Mouse (Mus musculus): Measurements from ENCODE around the gene Clcn5. TPM values are rescaled to one million over a fixed set of nuclear protein-coding genes. Genes with fewer than 3 reads are reported as not detected.

Gene Clcn5
- polyA plus RNA-seq, 1 experiment from 2014 or later = 1.3 TPM

- no peak overlapping the region for H3K4me3 ChIP-seq (ENCODE audit: low read depth, low read length)
- DNase-seq (no peak), ATAC-seq (no peak)
- 73% methylated on average over 3 of the region's 3 CpGs for WGBS (ENCODE audit: insufficient replicate concordance)
- no peaks in the 10 kb centered on the region for H3K4me1 ChIP-seq (ENCODE audit: insufficient read depth)
- no peak overlapping the region for H3K27ac ChIP-seq (ENCODE audit: low read depth)
- no peak overlapping the region for H3K9ac ChIP-seq (replicated peaks)
- H3K27me3 ChIP-seq (ENCODE audit: insufficient read depth, low read length) = no peaks in the 10 kb centered on the region
- H3K36me3 ChIP-seq (replicated peaks; ENCODE audit: insufficient read depth, low read length) = no peaks in the 10 kb centered on the region
- H3K9me3 ChIP-seq (ENCODE audit: low read length) = no peaks in the 10 kb centered on the region
- TF ChIP-seq EP300 (IDR thresholded peaks at IDR 0.05; ENCODE audit: low read depth) (no peak), CTCF (IDR thresholded peaks at IDR 0.05; ENCODE audit: low read depth) (no peak)
- H3K4me2 ChIP-seq (ENCODE audit: low read depth, low read length) = no peak overlapping the region
Observed at GRCm38 (mm10) chrX:7259718-7260117, 59.4 kb downstream of the Clcn5 start.

GRCm38 (mm10) chrX:7256022-7256421 lies 63.1 kb downstream of the Clcn5 start:
- no peak overlapping the region for H3K27ac ChIP-seq (ENCODE audit: low read depth)
- H3K4me3 ChIP-seq (ENCODE audit: low read depth, low read length) = no peak overlapping the region
- TF ChIP-seq EP300 (IDR thresholded peaks at IDR 0.05; ENCODE audit: low read depth) (no peak), CTCF (IDR thresholded peaks at IDR 0.05; ENCODE audit: low read depth) (no peak)
- H3K4me1 ChIP-seq (ENCODE audit: insufficient read depth) = no peaks in the 10 kb centered on the region
- H3K4me2 ChIP-seq (ENCODE audit: low read depth, low read length) = no peak overlapping the region
- H3K9ac ChIP-seq (replicated peaks) = no peak overlapping the region
- no peak for ATAC-seq
- WGBS (ENCODE audit: insufficient replicate concordance) = 63% methylated on average over 3 of the region's 3 CpGs
- no peaks in the 10 kb centered on the region for H3K27me3 ChIP-seq (ENCODE audit: insufficient read depth, low read length)
- no peak for DNase-seq
- H3K9me3 ChIP-seq (ENCODE audit: low read length) = no peaks in the 10 kb centered on the region
- H3K36me3 ChIP-seq (replicated peaks; ENCODE audit: insufficient read depth, low read length) = no peaks in the 10 kb centered on the region

- DNase-seq (no peak), ATAC-seq (no peak)
- no peak overlapping the region for H3K9ac ChIP-seq (replicated peaks)
- H3K4me3 ChIP-seq (ENCODE audit: low read depth, low read length) = no peak overlapping the region
- no peak overlapping the region for H3K27ac ChIP-seq (ENCODE audit: low read depth)
- no peaks in the 10 kb centered on the region for H3K9me3 ChIP-seq (ENCODE audit: low read length)
- TF ChIP-seq EP300 (IDR thresholded peaks at IDR 0.05; ENCODE audit: low read depth) = no peak
- no peak for TF ChIP-seq CTCF (IDR thresholded peaks at IDR 0.05; ENCODE audit: low read depth)
- no peaks in the 10 kb centered on the region for H3K36me3 ChIP-seq (replicated peaks; ENCODE audit: insufficient read depth, low read length)
- 31% methylated on average over 5 of the region's 5 CpGs for WGBS (ENCODE audit: insufficient replicate concordance)
- H3K4me2 ChIP-seq (ENCODE audit: low read depth, low read length) = no peak overlapping the region
- no peaks in the 10 kb centered on the region for H3K27me3 ChIP-seq (ENCODE audit: insufficient read depth, low read length)
- no peaks in the 10 kb centered on the region for H3K4me1 ChIP-seq (ENCODE audit: insufficient read depth)
Observed at GRCm38 (mm10) chrX:7204099-7204498, 115.1 kb downstream of the Clcn5 start.

GRCm38 (mm10) chrX:7203535-7203934 lies 115.6 kb downstream of the Clcn5 start:
- H3K9me3 ChIP-seq (ENCODE audit: low read length) = no peaks in the 10 kb centered on the region
- no peak overlapping the region for H3K27ac ChIP-seq (ENCODE audit: low read depth)
- ATAC-seq = no peak
- no peak for DNase-seq
- TF ChIP-seq CTCF (IDR thresholded peaks at IDR 0.05; ENCODE audit: low read depth) (no peak), EP300 (IDR thresholded peaks at IDR 0.05; ENCODE audit: low read depth) (no peak)
- WGBS (ENCODE audit: insufficient replicate concordance) = 76% methylated on average over 3 of the region's 3 CpGs
- H3K9ac ChIP-seq (replicated peaks) = no peak overlapping the region
- no peaks in the 10 kb centered on the region for H3K27me3 ChIP-seq (ENCODE audit: insufficient read depth, low read length)
- no peak overlapping the region for H3K4me2 ChIP-seq (ENCODE audit: low read depth, low read length)
- H3K36me3 ChIP-seq (replicated peaks; ENCODE audit: insufficient read depth, low read length) = no peaks in the 10 kb centered on the region
- H3K4me1 ChIP-seq (ENCODE audit: insufficient read depth) = no peaks in the 10 kb centered on the region
- H3K4me3 ChIP-seq (ENCODE audit: low read depth, low read length) = no peak overlapping the region

- Histone ChIP-seq H3K27me3 (ENCODE audit: insufficient read depth, low read length) (no peaks in the 10 kb centered on the region), H3K4me1 (ENCODE audit: insufficient read depth) (no peaks in the 10 kb centered on the region), H3K9me3 (ENCODE audit: low read length) (no peaks in the 10 kb centered on the region), H3K36me3 (replicated peaks; ENCODE audit: insufficient read depth, low read length) (no peaks in the 10 kb centered on the region), H3K4me2 (ENCODE audit: low read depth, low read length) (no peak overlapping the region), H3K27ac (ENCODE audit: low read depth) (no peak overlapping the region), H3K4me3 (ENCODE audit: low read depth, low read length) (no peak overlapping the region), H3K9ac (replicated peaks) (no peak overlapping the region)
- no peak for ATAC-seq
- no peak for TF ChIP-seq EP300 (IDR thresholded peaks at IDR 0.05; ENCODE audit: low read depth)
- no peak for TF ChIP-seq CTCF (IDR thresholded peaks at IDR 0.05; ENCODE audit: low read depth)
- no peak for DNase-seq
- 64% methylated on average over 1 of the region's 1 CpGs for WGBS (ENCODE audit: insufficient replicate concordance)
Observed at GRCm38 (mm10) chrX:7197833-7198232, 121.3 kb downstream of the Clcn5 start.

- Histone ChIP-seq H3K27me3 (ENCODE audit: insufficient read depth, low read length) (no peaks in the 10 kb centered on the region), H3K4me1 (ENCODE audit: insufficient read depth) (no peaks in the 10 kb centered on the region), H3K36me3 (replicated peaks; ENCODE audit: insufficient read depth, low read length) (no peaks in the 10 kb centered on the region), H3K4me3 (ENCODE audit: low read depth, low read length) (no peak overlapping the region), H3K9me3 (ENCODE audit: low read length) (no peaks in the 10 kb centered on the region), H3K4me2 (ENCODE audit: low read depth, low read length) (no peak overlapping the region), H3K9ac (replicated peaks) (no peak overlapping the region), H3K27ac (ENCODE audit: low read depth) (no peak overlapping the region)
- ATAC-seq (no peak), DNase-seq (no peak)
- WGBS (ENCODE audit: insufficient replicate concordance) = 74% methylated on average over 4 of the region's 4 CpGs
- TF ChIP-seq CTCF (IDR thresholded peaks at IDR 0.05; ENCODE audit: low read depth) = no peak
- no peak for TF ChIP-seq EP300 (IDR thresholded peaks at IDR 0.05; ENCODE audit: low read depth)
Observed at GRCm38 (mm10) chrX:7190816-7191215, 128.3 kb downstream of the Clcn5 start.

- Histone ChIP-seq H3K4me2 (ENCODE audit: low read depth, low read length) (peak overlapping the region; percentile 54), H3K9me3 (ENCODE audit: low read length) (no peaks in the 10 kb centered on the region), H3K9ac (replicated peaks) (0 out of 2 replicates have a peak overlapping the region, but pooled peaks have one; percentile 0), H3K4me1 (ENCODE audit: insufficient read depth) (no peaks in the 10 kb centered on the region), H3K4me3 (ENCODE audit: low read depth, low read length) (peak overlapping the region; percentile 13), H3K27me3 (ENCODE audit: insufficient read depth, low read length) (no peaks in the 10 kb centered on the region), H3K36me3 (replicated peaks; ENCODE audit: insufficient read depth, low read length) (no peaks in the 10 kb centered on the region), H3K27ac (ENCODE audit: low read depth) (no peak overlapping the region)
- 16% methylated on average over 17 of the region's 17 CpGs for WGBS (ENCODE audit: insufficient replicate concordance)
- ATAC-seq = peak; percentile 53; the same call in 1 of the 2 replicates
- TF ChIP-seq CTCF (IDR thresholded peaks at IDR 0.05; ENCODE audit: low read depth) (no peak), EP300 (IDR thresholded peaks at IDR 0.05; ENCODE audit: low read depth) (no peak)
- DNase-seq = peak; percentile 14
Observed at GRCm38 (mm10) chrX:7188311-7188807, 130.8 kb downstream of the Clcn5 start.
